19 mouse cellular contexts compared by ENCODE assay signal in the genomic region with DNA sequence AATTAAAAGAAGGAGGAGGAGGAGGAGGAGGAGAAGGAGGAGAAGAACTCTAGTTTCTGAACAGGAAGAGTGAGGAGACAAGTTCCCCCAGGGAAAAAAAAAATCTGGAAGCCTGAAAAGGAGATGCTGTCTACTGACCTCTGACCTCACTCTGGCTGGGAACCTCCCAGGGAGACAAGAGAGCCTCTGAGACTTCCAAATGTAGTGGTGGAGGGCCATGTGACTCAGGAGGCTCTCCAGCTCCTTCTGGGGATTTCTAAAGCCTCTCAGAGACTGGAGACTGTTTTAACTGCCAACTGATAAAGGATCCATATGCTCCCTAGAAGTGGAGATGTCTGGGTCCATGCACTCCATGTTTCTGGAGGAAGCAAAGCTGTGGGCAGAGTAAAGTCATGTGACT. TPM values are rescaled to one million over a fixed set of nuclear protein-coding genes. Genes with fewer than 3 reads are reported as not detected.
DNase-seq lines count a peak whose midpoint lies in the region; ATAC-seq lines count a peak whose summit lies in the region.
"Had no signal": no experiment of that assay in that cellular context is flagged by ENCODE, and none has a peak within 500 bp of the region (broad histone marks: within the 10 kb centered on the region; RNA-seq: fewer than 3 reads in every experiment).

No protein-coding gene starts in this region.

- DNase-seq in heart, adult 11 months = peak; percentile 97
- DNase-seq in heart, postnatal 36 days = no peak
- DNase-seq in kidney, postnatal 14 days = no peak
- DNase-seq in testis, postnatal 14 days (ENCODE audit: low spot score) = peak; percentile 43
- DNase-seq in testis, postnatal 10 days (ENCODE audit: low spot score) = no peak
- DNase-seq in yolk sac, embryonic 10.5 days (ENCODE audit: low spot score) = no peak
- DNase-seq: adrenal gland, postnatal 14 days; cerebellum, postnatal 10 days; liver, embryonic 13.5 days; retina, postnatal 1 day; thymus, adult 18-20 months had no signal

- H3K27me3 ChIP-seq in kidney, embryonic 16.5 days (ENCODE audit: insufficient read depth, low read length) = no peaks in the 10 kb centered on the region
- H3K27me3 ChIP-seq in stomach, embryonic 16.5 days (ENCODE audit: control insufficient read depth, insufficient read depth, low read length) = no peaks in the 10 kb centered on the region
- H3K27me3 ChIP-seq: embryonic facial prominence, embryonic 13.5 days; forebrain, embryonic 12.5 days; liver, embryonic 13.5 days; neural tube, embryonic 15.5 days had no signal

- H3K9ac ChIP-seq in kidney, embryonic 16.5 days (replicated peaks; ENCODE audit: low read length) = no peak overlapping the region
- H3K9ac ChIP-seq in stomach, embryonic 16.5 days (ENCODE audit: low read length) = no peak overlapping the region
- H3K9ac ChIP-seq: embryonic facial prominence, embryonic 13.5 days; forebrain, embryonic 12.5 days; liver, embryonic 13.5 days; neural tube, embryonic 15.5 days had no signal

- H3K4me3 ChIP-seq in kidney, embryonic 16.5 days (ENCODE audit: low read length) = no peak overlapping the region
- H3K4me3 ChIP-seq in stomach, embryonic 16.5 days (replicated peaks; ENCODE audit: low read length) = no peak overlapping the region
- H3K4me3 ChIP-seq: embryonic facial prominence, embryonic 13.5 days; forebrain, embryonic 12.5 days; limb, embryonic 10.5 days; liver, embryonic 13.5 days; neural tube, embryonic 15.5 days had no signal

- 0 out of 2 replicates have a peak overlapping the region, but pooled peaks have one; percentile 1 for H3K27ac ChIP-seq in kidney, embryonic 16.5 days (ENCODE audit: low read length)
- peak overlapping the region; percentile 42 for H3K27ac ChIP-seq in stomach, embryonic 16.5 days (ENCODE audit: low read length)
- H3K27ac ChIP-seq: embryonic facial prominence, embryonic 13.5 days; forebrain, embryonic 12.5 days; limb, embryonic 10.5 days; liver, embryonic 13.5 days; neural tube, embryonic 15.5 days had no signal

- H3K9me3 ChIP-seq in kidney, embryonic 16.5 days (ENCODE audit: low read length) = no peaks in the 10 kb centered on the region
- H3K9me3 ChIP-seq in stomach, embryonic 16.5 days (replicated peaks; ENCODE audit: control insufficient read depth, low read length) = no peaks in the 10 kb centered on the region
- H3K9me3 ChIP-seq: embryonic facial prominence, embryonic 13.5 days; forebrain, embryonic 12.5 days; G1E; limb, embryonic 10.5 days; liver, embryonic 13.5 days; neural tube, embryonic 15.5 days had no signal

- peak; percentile 86 for ATAC-seq in kidney, embryonic 16.5 days (ENCODE audit: low FRiP score, low TSS enrichment)
- ATAC-seq in stomach, embryonic 16.5 days (ENCODE audit: insufficient read depth, low FRiP score) = no peak; the same call in 1 of the 2 replicates
- ATAC-seq: intestine, postnatal 0 days had no signal

- H3K4me2 ChIP-seq in kidney, embryonic 16.5 days (replicated peaks; ENCODE audit: low read depth, low read length) = no peak overlapping the region
- no peak overlapping the region for H3K4me2 ChIP-seq in stomach, embryonic 16.5 days (ENCODE audit: low read depth, low read length)
- H3K4me2 ChIP-seq: embryonic facial prominence, embryonic 13.5 days; forebrain, embryonic 12.5 days; liver, embryonic 13.5 days; neural tube, embryonic 15.5 days had no signal

- intact Hi-C loops in heart, postnatal 36 days (cut with DNase I) = no loop called here

- no peaks in the 10 kb centered on the region for H3K4me1 ChIP-seq in kidney, embryonic 16.5 days (ENCODE audit: insufficient read depth, low read length)
- peaks cover 5% of the 10 kb centered on the region; the same call in 1 of the 2 replicates for H3K4me1 ChIP-seq in stomach, embryonic 16.5 days (ENCODE audit: control insufficient read depth, insufficient read depth, low read length)
- H3K4me1 ChIP-seq: forebrain, embryonic 12.5 days; neural tube, embryonic 15.5 days had no signal

- no peaks in the 10 kb centered on the region for H3K36me3 ChIP-seq in kidney, embryonic 16.5 days (ENCODE audit: insufficient read depth, low read length)
- no peaks in the 10 kb centered on the region for H3K36me3 ChIP-seq in stomach, embryonic 16.5 days (ENCODE audit: control insufficient read depth, insufficient read depth, low read length)
- H3K36me3 ChIP-seq: embryonic facial prominence, embryonic 13.5 days; forebrain, embryonic 12.5 days; G1E; limb, embryonic 10.5 days; liver, embryonic 13.5 days; neural tube, embryonic 15.5 days had no signal

RNA-seq across cellular contexts. Expression of gene Stk38, which starts 6.4 kb away (rescaled TPM):
- 10 to 100 TPM; 30.2 to 36.2 TPM for total RNA-seq in heart, postnatal 36 days (2021)
- 106 and 121 TPM in 2 replicates for polyA plus RNA-seq in kidney, embryonic 16.5 days (2015; fragmentation: Nextera tagmentation; extraction: Ambion mirVana)
- polyA plus RNA-seq in stomach, embryonic 16.5 days (2015; fragmentation: Nextera tagmentation; extraction: Ambion mirVana) = 118 and 120 TPM in 2 replicates

RNA-seq across cellular contexts. Expression of gene Srsf3, which starts 18.2 kb away (rescaled TPM):
- total RNA-seq in heart, postnatal 36 days (2021) = 10 to 100 TPM; 54.9 to 60.9 TPM
- polyA plus RNA-seq in kidney, embryonic 16.5 days (2015; fragmentation: Nextera tagmentation; extraction: Ambion mirVana) = 597 and 625 TPM in 2 replicates
- 456 and 477 TPM in 2 replicates for polyA plus RNA-seq in stomach, embryonic 16.5 days (2015; fragmentation: Nextera tagmentation; extraction: Ambion mirVana)

Comparison
In these comparisons a context has a peak if more than half of its experiments do, and no peak if none do; other contexts are left out.
1. DNase-seq: peak in heart, adult 11 months (single experiment) and testis, postnatal 14 days (single experiment); none in heart, postnatal 36 days (0 of 2), kidney, postnatal 14 days (single experiment), testis, postnatal 10 days (single experiment) and yolk sac, embryonic 10.5 days (single experiment).